Mouse (Mus musculus) adrenal gland, adult (tissue): Measurements from ENCODE around the gene Htr2a.

Source experiments
- DNase-seq, 2 experiments: peaks; one replicate each; pipeline ENCODE4 v3.0.0; 2022 to 2023; ENCODE audit warnings: low spot score in 1 of 2; ENCODE audit not compliant: inconsistent age in 2 of 2

Gene Htr2a

DNA sequence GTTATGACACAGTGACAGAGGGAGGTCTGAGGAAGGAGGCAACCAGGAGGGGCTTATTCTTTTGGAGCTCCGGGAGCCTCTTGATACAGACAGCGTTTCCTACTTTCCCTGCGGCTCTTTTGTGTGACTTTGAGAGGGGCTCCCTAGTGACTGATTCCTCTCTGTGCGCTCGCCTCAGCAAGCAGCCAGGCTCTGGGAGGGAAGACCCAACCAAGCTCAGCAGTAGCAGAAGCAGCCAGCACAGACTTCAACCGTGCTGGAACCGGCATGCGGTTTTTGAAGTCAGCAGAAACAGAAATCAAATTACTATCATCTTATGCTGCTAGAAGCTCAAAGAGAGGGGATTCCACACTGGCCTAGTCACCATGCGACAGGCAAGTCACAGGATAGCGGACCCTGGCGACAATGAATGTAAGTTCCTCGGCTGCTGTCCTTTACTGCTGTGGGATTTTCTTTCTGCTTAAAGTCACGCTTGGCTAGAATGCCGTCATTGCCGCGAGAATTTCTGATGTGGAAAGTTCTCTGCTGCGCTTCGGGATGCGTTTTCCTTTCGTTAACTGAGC is at the start of gene Htr2a:
Htr2a (plus strand) TSS at position 22 of the 563 bp plus-strand sequence.
- DNase-seq, result peak; percentile 4 to 44

DNA sequence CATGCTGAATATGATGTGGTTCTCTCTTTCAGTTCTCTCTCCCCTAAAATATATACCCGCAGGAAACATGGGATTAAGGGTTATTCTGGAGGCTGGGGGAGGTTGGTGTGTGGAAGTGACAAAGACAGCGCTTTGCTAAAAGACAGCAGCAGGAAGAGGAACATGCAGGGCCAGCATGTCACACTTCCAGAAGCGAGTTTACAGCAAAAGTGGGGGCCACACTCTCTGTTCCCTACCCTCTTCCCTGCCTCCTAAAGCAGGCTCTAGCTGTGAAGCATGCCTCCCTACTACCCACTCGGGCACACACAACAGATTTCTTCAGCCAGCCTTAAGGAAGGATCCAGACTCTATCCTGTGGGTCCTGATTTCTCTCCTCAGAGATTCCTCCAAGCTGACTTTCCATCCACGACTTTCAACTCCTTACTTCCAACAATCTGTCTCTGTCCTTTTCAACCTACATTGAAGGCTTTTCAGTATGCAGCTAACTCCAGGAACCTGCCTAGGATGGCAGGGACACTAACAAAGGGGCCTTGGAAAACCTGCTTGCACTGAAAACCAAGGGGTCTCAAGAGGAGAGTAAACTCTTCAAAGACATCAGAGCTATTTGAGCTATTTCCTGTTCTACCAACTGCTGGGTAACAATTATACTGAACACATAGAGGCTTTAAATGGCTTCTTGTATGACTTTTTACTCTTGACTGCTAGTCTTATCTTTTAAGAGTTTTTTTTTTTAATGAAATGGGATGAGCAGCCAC is 39.1 kb upstream of the Htr2a start:
- no peak for DNase-seq

DNA sequence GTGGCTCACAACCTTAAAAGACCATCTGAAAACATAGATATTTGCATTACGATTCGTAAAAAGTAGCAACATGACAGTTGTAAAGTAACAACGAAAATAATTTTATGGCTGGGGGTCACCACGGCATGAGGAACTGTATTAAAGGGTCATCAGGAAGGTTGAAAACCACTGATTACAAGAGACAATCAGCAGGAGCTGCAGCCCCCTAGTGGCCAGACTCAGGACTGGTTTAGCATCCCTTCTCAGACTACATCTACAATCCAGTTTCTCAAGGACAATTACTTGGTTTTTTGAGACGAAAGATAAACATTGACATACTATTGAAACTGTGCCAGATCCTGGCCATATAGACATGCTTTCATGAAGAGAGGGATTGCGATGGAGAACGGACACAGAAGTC is 38.1 kb upstream of the Htr2a start:
- peak; percentile 39 to 82 for DNase-seq

DNA sequence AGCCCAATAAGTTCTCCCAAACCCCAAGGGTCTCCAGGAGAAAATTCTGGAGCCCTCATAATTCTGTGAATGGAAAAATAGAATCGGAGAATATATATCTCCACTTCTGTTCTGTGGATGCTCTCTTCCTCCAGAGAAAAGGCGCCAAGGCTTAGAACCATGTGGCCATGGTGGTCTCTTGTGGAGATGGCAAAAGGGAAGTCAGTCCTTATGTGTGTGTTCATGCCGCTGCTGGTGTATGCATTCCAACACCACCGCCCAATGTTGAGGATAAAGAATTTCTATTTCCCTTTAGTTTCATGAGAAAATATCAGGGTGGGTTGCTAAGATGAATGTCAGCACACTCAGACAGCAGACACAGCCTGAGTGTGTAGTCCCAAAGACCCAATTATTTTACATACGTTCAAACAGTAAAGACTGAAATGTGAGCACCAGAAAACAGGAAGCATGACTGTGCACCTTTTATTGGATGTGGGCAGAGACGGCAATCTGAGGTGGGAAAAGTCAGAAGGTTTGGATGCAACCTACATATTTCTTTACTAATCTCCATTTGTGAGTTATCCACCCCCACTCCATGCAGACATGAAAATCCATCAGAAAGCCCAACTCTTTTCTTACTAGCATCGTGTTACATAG is 37.4 kb upstream of the Htr2a start:
- no peak for DNase-seq

DNA sequence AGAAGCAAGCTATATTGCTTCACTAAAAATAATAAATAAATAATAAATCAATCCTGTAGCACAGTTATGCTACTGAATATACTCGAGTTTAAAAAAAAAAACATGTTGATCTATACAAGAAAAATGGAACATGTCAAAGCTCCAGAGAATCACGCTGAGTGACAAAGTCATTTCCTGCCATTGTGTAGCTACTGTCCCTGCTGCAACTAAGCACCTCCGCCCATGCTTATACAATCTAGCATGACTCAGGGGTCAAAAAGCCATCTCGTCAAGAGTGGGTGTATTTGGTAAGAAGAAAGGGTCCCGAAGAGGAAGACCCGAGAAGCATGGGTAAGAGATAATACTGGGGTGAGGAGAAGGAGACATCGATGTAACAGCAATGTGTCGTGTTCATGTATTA is 29.3 kb upstream of the Htr2a start:
- no peak for DNase-seq

DNA sequence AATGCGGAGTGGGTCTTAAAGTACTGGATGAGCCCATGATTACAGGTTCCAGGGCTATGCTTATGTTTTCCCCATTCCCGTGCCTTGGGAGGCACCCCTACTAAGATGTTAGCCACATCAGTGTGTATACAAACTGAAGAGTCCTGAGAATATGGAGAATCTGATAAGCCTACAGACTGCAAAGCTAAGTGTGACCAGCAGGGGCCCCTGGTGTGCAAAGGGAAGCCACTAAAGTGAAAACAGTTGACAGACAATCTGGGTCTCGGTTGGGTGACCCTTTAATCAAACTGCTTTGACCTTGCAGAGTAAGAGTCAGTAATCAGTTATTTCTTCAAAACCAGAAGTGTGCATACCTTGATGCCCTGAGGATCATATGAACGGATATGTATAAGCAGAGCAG is 21.8 kb upstream of the Htr2a start:
- DNase-seq, result peak; percentile 5 to 45

DNA sequence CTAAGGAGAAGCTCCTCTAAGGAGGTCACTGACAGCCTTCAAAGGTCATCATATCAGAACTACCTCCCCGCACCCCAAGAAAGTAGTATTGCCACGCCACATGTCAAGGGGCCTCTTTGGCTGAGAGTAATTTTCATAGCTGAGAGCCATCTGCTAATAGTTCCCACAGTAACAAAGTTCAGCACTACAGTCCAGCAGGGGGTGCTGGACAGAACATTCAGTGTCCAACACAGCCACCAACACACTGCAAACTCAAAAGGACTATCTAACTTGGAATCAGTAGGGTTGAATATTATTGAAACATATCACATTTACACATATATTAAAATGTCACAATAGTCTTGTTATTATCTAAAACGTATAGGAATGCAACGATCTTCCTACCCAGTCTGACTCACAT is 2.6 kb upstream of the Htr2a start:
- DNase-seq, result peak; percentile 7 to 29

DNA sequence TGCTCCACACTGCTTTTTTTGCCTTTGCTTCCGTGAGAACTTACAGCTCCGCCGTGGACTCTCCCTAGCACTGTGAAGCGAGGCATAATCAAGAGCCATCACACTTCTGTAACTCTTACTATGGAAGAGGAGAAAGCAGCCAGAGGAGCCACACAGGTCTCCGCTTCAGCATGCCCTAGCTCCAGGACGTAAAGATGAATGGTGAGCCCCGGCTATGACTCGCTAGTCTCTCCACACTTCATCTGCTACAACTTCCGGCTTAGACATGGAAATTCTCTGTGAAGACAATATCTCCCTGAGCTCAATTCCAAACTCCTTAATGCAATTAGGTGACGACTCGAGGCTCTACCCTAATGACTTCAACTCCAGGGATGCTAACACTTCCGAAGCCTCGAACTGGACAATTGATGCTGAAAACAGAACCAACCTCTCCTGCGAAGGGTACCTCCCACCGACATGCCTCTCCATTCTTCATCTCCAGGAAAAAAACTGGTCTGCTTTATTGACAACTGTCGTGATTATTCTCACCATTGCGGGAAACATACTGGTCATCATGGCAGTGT is 1.1 kb downstream of the Htr2a start:
- peak in 1 of 2 experiments; percentile 38 for DNase-seq

DNA sequence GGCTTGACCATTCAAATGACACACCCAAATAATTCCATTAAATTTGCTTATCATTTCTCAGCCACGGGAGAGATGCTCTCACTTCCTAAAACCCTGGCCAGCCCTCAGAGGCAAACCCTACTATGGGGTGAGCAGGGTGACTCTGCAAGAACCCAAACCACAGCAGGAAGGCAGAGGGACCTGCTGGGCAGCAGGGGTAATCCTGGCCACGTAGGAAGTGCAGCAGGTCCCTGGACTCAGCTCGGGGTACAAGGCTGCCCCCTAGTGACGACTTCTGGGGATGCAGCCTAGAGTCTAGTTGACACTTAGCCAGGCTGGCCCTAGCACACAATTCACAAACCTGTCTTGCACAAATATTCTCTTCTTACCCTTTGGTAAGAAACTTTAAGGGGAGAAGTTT is 2.7 kb downstream of the Htr2a start:
- DNase-seq, result peak; percentile 71 to 94

DNA sequence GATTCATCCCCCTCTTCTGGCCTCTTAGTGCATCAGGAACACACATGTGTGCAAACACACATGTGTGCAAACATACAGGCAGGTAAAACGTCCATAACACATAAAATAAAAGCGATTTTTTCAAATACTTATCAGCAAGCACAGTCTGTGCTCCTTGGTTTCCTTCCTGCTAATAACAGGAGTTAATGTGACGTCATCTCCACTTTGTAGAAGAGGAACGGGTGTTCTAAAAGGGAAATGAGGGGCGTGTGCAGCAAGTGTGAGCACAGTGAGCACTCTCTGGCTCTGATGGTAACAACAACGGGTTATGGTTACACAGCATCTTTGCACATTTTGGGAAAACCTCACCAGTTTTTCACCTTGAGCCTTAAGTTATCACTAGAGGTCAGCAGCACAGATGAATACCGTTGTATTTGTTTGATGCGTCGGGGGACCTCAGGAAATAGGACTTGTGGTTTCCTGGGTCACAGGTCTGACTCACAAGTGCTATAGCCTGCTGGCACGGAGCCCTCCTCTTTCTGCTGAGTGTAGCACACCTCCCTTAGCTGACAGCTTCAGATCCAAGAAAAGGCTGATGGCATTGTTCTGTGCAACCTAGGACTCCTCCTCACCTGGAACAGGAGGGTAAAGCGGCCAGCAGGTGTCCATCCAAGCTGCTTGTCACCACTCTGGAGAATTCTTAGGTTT is 5.6 kb downstream of the Htr2a start:
- peak; percentile 7 to 43 for DNase-seq

DNA sequence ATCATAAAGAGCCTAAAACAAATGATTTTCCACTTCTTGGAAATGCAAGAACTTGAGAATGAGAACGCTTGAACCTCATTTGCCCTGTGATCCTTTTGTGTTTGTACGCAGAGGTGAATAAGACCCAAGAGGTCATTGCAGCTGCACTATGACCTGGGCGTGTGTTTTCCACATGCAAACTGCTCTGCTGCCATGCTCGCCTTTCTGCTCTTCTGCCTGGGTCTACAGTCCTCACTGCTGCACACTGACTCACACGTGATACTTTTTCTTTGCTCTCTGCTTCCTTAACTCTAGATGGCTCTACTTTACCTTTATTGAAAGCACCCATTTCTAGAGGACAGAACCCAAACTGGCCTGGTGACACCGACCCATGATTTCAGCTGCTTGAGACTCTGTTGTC is 9.4 kb downstream of the Htr2a start:
- no peak for DNase-seq

DNA sequence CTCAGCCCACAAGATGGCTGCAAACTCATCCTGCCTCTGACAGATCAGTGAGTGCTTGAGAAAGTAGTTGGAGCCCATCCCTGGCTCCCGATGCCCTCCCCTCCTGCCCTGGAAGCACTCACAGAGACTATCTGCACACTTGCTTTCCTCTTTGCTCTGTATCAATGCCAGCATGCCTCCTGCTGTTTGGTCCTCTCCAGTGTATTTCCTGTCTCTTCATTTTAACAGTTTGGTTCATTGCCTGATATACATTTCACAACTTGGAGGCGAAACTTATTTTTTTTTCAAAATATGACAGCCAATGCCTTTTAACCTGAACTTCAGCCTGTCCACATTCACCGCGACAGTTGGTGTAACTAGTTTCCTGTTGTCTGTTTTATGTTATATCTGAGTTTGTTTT is 11.0 kb downstream of the Htr2a start:
- no peak for DNase-seq

DNA sequence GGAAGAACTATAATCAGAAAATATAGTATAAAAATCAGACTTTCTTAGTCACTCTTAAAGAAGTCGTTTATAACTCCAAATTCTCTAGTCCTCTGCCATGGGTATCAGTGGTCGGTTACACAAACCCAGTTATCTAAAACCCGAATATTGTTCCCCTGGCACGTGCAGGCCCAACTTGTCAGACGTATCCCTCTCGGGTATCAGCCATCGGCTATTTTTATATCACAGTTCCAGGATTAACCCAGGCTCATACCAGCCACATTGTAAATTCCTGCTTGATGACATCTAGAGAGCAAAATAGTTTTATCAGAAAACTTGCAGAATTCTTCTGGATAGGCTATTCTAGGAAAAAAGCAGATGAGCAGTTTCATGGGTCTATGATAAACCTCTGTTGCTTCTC is 16.6 kb downstream of the Htr2a start:
- no peak for DNase-seq

DNA sequence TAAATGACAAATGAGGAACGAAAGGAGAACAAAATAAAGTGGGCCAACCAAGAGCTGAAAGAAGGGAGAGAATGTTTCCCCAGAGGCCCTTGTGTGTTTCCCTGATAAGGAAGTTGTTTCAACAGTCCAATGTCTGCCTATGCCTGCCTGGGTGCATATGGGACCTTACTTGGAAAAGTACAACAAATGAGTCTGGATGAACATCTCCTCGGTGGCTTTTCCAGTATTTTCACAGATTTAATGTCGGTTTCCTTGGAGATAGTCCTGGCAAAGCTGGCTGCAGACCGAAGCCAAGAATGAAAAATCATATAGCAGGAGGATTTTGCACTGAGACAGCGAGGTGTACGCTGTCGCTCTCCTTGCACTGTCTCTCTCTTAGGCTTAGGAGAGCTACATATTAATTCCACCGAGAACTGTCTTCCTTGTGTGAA is 18.8 kb downstream of the Htr2a start:
- no peak for DNase-seq

DNA sequence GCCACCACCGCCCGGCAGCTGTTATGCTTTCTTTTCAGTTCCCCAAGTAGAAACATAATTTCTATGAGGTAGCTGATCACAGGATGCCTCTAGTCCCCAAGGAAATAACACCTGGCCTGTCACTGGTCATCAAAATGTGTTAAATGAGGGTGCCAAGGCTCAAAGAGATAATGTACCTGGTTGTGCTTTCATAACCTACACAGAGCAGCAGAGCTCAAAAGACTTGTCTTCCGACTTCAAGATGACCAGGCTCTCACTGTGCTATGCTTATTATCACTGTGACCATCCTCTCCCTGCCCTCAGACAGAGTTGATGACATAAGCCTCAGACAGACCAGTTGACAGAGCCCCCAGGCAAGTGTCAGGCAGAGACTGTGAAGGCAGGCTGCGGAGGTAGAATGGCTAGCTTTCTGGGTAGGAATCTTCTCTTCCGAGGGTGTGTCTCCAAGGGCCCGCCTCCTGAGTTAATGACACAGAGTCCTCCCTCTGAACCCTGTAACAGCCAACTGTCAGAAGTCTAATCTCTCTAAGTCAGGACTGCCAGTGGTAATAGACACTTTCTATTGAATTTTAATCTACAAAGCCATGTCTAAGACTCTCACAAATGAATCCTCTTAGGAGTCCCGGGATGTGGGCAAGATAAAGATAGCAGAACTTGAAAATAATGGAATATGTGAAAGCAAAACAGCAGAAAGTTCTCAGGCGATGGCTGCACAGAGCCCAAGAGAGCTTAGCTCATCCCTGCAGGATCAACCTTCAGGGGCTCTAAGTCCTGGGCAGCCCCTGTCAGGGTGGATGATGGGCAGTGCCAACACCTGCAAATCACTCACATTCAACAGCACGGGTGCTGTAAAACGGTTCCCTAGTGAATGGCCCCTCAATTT is 31.7 kb downstream of the Htr2a start:
- DNase-seq, result no peak

DNA sequence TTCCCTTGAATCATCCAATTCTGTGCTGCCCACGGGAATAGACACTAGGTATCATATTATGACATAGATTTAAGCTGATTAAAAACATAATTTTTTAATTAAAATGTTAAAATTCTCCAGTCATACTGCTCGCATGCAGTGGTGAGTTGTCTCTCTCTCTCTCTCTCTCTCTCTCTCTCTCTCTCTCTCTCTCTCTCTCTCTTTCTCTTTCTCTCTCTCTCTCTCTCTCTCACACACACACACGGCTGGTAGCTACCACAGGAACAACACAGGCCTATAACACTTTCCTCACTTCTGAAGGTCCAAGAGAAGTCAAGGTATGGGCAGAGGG is 32.3 kb downstream of the Htr2a start:
- no peak for DNase-seq

DNA sequence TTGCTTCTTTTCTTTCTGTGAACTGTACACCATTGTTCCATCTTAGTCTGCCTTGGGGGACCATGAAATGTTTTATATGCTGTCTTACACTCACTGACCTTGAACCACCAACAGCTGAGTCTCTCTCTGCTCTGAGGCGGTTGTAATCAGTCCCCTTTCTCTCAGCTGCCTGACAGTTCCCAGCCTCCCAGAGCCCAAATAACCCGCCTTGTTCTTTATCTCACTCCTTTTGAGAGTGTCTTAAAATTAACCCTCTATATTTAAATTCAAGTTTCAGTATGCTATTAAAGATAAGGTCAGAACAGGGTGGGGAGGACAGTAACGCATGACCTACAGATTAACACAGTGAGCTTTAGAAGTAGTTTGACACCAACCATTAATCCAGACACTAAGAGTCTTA is 32.9 kb downstream of the Htr2a start:
- no peak for DNase-seq

DNA sequence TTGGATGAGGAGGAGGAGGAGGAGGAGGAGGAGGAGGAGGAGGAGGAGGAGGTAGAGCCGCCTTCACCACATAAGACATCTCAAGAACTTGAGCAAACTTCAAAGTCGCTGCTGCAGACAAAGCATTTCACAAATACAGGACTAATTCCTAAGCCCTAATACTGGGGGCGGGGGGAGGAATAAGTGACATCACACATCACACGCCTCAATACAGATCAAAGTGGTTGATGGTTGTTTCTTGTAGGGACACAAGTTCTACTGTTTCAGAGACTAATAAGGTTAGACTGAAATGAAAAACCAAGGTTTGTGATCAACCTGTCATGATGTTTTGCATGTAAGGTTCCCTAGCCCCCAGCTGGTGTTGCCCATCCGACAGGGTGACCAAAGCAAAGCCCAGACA is 39.2 kb downstream of the Htr2a start:
- no peak for DNase-seq

DNA sequence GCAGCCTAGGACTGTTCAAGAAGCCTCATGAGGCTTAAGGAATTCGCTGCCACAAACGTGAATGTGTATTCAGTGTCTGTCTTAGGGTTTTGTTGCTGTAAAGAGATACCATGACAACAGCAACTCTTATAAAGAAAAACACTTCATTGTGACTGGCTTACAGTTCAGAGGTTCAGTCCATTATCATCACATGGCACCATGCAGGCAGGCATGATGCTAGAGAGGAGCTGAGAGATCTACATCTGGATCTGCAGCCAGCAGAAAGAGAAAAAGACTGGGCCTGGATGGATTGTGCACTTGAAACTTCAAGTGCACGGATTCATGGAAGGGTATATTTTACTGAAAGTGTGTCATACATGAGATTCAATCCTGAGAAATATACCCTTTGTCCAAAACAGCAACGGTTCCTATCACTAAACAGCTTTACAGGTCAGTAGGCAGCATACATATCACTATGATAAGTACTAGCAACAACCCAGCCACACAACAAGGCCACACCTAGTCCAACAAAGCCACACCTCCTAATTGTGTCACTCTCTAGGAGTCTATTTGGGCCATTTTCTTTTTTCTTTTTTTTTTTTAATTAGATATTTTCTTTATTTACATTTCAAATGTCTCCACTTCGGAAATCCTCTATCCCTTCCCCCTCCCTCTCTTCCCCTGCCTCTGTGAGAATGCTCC is 43.8 kb downstream of the Htr2a start:
- DNase-seq, result no peak

DNA sequence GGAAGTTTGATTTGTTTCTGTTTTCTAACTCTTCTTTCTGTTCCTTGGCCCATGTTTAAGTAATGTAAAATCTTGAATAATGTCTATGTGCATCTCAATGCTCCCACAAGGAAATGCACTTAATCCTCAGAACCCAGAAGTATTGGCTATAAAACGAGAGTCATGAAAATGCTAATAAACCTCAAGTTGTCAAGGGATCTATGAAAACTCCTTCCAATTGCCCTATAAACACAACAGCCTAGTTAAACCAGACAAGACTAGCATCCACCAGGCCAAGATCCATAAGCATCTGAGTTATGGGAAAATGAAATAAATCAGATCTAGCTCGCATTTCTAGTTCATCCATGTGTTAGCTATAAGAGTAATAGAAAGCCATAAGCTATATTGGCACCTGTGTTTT is 51.3 kb downstream of the Htr2a start:
- DNase-seq, result no peak
